Mouse (Mus musculus) common myeloid progenitor, adult 5-6 weeks (primary cell): Measurements from ENCODE around the gene Prkaca. TPM values are rescaled to one million over a fixed set of nuclear protein-coding genes. Genes with fewer than 3 reads are reported as not detected.
"Not testable (repeated sequence)": the region's sequence is repeated elsewhere in the genome, so short reads cannot be mapped to it uniquely, and the experiment has no call there.

Experiments used
- ATAC-seq: replicated peaks from 2 replicates; pipeline ENCODE4 v1.8.0; 2016; ENCODE audit warnings: low read depth, mild to moderate bottlenecking, moderate TSS enrichment, inconsistent platforms; ENCODE audit not compliant: poor library complexity, severe bottlenecking
- total RNA-seq: library from RNA; stranded (forward); fragments of 200-1000, 187-1606 nt; gene quantifications from 2 replicates; pipeline ENCODE4 v1.2.3, GENCODE M21; 2017

Prkaca gene
- total RNA-seq, 1 experiment from 2014 or later = 26.6 TPM

DNA sequence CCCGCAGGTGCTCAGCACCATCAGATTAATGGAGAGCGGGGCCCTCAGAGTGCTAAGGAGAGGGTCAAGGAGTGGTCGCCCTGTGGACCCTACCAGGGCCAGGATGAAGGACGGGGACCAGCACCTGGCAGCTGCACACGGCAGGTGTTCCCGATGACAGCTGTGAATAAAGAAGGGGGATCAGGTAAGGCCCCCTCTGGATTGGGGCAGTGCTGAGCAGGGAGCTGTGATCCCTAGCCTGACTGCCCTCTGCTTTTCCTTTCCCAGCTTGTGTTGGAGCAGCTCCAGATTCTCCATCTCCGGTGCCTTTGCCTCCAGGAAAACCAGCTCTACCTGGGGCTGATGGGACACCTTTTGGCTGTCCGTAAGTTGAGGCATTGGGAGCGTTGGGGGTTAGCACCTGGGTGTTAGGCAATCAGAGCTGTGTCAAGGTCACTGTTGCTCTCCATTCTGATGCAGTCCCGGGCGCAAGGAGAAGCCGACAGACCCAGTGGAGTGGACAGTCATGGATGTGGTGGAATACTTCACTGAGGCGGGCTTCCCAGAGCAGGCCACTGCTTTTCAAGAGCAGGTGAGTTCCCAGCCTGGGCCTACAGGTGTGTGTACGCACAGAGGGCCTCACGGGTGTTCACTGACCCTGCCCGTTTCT is 26.4 kb downstream of the Prkaca start:
- no peak for ATAC-seq

DNA sequence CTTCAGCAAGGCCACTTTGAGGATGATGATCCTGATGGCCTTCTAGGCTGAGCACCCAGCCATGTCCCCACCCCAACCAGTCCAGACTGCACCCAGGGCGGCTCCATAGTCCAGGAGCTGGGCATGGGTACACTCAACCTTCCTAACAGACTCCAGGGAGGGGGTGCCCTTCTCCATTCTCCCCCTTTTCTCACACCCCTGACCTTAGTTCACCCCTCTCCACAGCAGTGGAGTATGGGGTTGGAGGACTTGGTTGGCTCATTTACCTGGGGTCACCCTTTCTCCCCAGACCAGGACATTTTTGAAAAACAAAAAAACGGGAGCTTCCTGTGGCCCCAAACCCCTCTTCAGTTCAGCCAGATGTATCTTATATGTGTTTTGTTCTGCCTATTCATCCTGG is 27.0 kb downstream of the Prkaca start:
- no peak for ATAC-seq

DNA sequence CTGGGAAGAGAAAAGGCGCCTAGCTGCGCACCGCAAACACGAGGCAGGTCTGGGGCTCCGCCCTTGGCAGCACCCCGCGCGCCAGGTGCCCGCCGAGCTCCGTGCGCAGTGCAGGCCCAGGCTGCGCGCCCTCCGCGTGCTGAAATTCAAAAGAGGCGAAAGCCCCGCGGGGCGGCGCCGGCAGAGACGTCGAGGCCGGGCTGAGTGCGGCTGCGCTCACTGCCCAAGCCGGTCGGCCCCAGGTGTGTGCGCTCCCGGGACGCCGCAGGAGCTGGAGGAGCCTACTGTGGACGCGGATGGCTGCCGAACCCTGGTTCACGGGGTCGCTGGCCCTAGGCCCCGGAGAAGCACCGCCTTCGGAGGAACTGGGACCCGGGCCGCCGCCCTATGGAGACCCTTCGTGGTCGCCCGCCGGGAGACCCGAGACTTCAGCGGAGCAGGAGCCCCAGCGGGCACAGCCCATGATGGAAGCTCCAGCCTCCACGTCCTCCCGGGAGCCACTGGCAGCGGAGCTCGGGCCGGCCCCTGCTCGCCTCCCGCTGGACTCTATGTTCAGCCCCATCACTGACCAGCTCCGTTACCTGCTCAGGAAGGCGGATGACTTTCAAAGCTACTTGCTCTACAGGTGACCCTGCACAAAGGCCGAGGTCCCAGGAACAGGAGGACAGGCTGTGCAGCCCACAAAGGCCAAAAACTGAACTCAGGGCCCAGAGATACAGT is 28.6 kb downstream of the Prkaca start, which contains the start of gene 1700067K01Rik:
TSS of gene 1700067K01Rik (plus strand) at position 222 of the 720 bp plus-strand sequence.
- ATAC-seq = no peak

DNA sequence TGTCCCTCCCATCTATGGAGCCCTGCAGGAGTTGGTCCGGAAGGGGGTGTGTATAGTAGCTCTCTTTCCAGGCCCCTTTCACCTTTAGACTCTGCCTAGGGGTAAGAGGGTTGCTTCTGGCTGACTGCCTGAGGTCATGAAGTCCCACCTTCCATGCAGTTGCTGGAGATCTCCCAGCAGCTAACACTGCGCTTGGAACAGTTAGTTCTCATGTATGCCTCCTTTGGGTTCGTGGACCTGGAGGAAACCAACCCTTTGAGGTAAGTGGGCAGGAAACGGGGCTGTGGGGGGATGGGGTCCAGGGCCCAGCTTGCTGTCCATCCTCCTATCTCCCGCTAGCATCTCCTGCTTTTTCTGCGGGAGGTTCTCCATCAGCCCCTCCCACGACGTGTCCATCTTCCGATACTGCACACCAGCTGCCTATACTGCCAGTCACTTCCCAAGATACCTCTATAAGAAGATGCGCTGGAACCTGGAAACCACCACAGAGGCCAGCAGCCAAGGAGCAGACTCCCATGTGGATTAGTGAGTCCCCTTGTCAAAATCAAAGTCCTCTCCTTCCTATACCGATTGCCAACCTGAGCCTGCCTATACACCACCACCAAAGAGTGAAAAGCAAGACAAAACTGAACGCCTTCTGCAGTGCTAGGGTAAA is 30.3 kb downstream of the Prkaca start:
- no peak for ATAC-seq

DNA sequence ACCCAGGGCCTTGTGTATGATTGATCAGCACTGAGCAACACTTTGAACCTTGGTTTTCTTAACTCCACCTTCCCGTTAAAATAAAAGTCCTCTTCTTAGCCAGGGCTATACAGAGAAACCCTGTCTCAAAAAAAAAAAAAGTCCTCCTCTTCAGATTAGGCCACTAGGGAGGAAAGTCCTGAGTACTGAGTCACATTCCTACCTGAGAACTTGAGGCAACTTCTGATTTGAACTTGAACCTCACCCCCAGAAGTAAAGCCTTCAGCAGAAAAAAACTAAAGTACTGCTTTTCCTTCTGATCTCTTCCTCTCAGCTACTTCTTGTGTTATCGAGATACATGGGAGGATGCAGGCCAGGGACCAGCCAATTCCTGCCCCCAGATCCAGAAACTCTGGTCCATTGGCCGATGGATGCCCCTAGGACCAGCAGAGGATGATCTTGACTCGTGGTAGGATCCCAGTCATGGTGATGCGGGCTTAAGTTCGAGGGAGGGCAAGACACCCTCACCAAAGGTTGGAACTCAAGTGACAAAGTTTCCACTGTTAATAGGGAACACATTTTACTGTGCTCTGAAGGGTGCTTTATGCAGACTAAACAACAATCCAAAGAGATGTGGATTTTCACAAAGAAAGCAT is 30.9 kb downstream of the Prkaca start:
- no peak for ATAC-seq

DNA sequence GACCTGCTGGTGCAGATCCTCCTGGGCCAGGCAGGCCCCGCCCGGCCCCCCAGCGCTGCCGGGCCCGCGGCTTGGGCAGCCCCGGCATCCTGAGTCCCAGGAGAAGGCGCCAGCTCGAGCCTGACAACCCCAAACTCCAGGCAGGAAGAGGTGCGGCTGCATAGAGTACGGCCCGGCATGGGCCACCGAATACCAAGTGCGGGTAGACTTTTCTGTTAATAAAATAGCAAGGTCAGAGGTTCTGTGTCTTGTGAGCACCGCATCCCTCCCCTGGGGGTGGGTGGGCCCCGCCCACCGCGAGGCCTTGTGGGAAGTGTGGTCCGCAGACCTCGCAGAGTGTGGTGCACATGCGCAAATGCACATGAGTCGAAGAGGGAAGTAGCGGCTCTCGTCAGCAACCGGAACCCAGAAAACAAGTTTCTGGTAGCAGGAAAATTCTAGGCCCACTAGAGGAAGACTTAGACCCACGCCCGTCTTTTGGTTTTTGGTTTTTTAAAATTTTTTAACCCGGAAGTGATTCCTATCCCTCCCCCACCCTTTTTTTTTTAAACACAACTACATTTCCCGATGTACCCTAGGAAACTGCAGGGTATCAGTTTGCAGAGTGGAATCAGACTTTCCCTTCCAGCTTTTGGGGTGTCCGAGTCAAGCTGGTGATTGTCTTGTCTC is 31.9 kb downstream of the Prkaca start:
- peak; percentile 98 for ATAC-seq

DNA sequence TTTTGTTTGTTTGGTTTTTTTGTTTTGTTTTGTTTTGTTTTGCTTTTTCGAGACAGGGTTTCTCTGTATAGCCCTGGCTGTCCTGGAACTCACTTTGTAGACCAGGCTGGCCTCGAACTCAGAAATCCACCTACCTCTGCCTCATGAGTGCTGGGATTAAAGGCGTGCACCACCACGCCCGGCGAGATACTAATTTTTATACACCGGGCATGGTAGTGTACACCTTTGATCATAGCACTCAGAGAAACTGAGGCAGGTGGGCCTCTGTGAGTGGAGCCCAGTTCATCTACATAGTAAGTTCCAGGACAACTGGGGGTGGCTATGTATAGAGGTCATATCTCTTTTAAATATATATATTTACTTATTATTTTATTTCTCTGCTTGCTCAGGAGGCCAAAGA is 32.7 kb downstream of the Prkaca start:
- not testable (repeated sequence) for ATAC-seq

DNA sequence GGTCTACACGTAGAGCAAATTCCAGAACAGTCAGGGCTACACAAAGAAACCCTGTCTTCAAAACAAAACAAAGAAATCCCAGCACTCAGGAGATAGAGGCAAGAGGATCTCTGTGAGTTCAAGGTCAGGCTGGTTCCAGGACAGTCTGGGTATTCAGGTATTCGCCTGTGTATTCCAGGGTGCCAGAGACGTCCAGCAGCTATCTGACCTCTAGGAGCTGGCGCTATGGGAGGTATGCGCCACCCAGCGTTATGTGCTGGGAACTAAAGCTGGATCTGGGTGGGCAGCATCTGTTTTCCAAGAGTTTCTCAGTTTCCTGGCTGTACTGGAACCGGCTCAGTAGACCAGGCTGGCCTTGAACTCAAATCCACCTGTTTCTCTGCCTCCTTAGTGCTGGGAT is 35.6 kb downstream of the Prkaca start:
- no peak for ATAC-seq

DNA sequence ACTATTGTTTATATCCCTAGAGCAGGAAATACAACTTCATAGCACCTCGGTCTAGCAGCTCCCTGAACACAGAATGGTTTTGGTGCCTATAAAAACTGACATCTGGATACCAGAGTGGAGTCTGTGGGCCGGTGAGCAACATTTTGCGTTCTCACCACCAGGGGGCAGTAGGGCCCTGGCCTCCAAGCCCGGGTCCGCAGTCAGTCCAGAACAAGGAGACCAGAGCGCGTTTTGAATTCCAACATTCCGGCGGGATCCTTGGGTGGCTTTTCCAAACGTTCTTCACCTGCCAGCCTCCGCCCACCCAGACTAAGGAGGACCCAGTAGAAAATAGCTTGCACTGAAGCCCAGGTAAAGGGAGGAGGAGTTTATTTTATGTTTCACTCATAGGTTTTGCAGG is 37.1 kb downstream of the Prkaca start:
- peak; percentile 75 for ATAC-seq

DNA sequence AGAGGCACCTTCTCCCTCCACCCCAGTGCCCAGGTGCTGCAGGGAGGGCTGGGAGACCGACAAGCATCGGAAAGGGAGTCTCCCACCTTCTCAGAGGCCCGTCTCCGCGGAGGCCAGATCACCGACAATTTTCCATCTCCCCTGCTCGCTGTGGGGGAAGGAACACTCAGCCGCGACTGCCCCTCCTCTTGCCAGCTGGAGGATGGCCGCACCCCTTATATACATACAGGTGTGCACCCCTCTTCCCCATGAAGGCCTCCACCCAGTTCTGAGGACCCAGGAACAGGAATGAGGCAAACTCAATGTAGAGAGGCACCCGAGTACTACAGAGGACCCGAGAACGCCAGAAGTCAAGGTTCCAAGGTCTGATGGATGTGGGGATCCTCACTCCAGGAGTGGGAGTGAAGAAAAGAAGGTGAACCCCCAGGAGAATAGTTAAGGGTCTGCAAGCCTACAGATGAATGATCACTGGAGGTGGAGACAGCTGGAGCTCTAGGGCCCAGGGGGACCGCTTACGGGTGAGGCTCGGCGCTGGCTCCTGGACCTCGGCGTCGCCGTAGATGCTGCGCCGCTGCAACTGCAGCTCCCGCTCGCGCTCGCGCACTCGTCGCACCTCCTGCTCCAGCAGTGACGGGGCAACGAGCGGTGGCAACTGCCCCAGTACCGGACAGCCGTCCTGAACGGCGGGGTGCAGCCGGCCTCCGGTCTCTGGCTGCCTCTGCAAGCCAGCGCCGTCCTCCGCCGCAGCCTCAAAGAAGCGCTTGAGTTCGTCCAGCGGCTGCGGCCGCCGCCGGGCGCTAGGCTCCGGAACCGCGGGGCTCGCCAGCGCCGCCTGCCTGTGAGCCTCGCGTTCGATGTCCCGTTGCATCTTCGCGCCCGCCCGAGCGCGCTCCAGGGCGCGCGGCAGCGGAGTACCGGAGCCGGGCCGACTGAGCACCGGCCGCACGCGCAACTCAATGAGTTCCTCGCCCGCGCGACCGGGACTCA is 38.1 kb downstream of the Prkaca start:
- peak; percentile 27; the same call in 1 of the 2 replicates for ATAC-seq

DNA sequence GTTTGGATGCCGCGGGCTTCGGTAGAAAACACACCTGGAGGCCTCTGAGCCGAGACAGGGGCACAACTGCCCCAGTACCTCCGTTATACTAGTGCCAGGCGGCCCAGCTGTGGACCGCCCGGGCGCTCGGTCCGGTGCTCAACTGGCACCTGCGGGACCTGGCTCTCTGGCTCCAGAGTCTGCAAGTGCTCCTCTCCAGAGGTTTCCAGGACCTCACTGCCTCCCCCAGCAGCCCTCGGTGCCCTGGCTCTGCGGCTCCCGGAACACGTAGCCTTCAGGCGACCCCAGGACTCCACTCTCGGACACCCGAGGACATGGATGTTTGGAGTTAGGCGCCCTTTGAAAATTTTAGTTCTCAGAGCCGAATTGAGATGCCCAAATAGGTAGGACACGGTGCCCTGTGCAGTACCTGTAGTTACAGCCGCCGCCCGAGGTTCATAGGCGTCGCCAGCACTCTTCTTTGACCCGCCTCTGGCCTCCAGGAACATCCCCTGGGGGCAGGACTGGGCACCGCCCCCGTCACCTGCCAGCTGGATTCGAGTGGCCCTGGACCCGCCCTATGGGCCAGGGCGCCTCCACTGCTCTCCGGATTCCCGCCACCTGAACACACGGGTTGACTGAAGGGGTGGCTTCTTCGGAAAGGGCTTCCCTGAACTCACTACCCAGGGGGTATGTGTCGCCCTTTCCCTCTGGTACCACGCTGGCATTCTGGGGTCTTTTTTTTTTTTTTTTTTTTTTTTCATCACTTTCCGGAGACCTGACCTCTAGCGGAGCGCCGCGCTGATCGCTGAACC is 39.1 kb downstream of the Prkaca start, which contains the start of gene 2210011C24Rik:
TSS of gene 2210011C24Rik (minus strand) at position 467 of the 794 bp plus-strand sequence.
- peak; percentile 27; the same call in 1 of the 2 replicates for ATAC-seq

DNA sequence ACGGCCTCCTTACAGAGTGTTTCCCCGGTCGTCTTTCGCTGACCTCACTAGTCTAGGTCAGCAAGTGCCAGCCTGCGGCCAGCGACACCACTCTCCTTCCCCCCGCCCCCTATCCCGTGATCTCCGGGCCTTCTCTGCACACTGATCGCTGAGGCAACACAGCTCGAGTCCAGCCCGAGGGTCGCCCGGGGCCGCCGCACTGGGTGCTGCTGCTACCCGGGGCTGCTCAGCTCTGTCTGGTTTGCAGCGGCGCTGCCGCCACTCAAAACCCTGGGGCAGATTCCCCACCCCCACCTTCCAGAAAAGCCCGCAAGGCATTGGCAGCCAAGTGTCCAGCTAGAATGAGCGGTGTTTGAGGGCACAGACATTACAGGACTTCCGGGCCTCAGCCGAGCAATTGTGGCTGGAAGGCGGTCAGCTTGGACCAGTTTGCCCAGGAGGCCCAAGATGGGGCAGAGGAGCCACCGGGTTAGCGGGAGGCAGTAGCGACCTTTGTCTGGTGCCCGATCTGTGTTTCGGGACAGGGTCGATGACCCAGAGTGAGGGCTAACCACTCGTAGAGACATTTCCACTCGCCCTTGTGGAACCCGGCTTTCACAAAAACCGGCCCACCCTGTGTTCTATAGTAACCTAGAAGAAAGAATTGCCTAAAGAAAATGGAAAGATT is 39.8 kb downstream of the Prkaca start:
- peak; percentile 11; the same call in 1 of the 2 replicates for ATAC-seq

DNA sequence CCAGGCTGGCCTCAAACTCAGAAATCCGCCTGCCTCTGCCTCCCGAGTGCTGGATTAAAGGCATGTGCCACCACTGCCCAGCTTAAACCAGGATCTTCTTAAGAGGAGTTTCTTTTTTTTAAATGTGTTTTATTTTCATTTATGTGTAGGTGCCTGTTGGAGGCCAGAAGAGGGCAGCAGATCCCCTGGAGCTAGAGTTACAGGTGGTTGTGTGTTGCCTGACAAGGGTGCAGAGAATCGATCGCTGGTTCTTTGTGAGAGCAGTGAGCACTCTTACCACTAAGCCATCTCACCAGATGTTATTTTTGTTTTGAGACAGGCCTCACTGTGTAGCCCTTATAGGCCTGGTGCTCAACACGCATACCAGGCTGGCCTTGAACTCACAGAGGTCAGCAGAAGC is 43.0 kb downstream of the Prkaca start:
- ATAC-seq = no peak

DNA sequence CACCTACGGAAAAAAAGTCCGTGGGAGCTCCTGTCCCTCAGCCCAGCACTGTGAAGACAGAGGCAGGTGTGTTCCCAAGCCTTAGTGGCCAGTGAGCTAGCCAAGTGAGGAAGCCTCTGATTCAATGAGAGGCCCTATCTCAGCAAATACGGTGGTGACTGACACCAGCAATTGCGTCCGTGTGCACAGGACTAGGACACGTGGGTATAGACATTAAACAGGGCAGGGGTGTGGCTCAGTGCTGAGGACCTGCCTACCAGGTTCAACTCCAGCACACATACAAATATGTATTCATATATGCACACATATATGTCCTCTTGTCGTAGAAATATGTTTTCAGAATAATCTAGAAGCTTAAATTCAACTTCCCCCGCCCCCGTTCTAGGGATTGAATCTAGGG is 46.9 kb downstream of the Prkaca start:
- 0 out of 2 replicates have a peak, but pooled peaks have one; percentile 12 for ATAC-seq

DNA sequence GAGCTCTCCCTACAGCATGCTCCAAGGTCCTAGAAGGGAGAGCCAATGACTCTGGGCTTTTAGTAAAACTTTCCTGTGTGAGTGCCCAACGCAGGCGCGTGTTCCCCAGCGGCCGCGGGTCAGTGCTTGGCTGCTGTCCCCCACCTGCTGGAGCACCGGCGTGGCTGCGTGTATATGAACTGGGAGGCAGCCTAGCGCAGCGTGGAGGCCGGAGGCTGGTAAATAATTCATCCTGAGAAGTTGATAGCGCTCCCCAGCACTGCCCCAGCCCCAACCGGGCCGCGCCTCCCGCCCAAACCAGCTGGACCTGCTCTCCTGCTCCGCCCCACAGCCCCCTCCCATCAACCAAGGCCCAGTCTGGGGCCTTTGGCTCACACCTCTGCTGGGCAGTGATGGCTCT is 48.3 kb downstream of the Prkaca start, which contains the start of gene Palm3:
TSS of gene Palm3 (plus strand) at position 376 of the 400 bp plus-strand sequence.
- no peak for ATAC-seq

DNA sequence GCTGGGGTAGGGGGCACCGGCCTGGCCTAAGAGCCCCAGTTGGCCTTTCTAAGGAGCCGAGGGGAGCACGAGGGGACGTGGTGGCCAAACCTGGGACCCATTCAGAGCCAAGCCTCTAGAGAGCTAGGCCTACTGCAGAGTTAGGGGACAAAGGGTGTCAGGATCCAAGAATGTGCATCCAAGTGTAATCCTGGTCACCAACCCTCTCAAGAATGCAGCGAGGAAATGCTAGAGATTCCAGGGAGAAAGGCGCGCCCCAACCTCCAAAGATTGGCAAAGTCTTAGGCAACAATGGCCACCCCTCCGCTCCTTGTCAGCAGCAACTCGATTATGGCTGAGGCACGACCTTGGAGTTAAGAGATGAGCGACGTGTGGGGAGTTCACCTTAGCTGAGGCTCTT is 48.8 kb downstream of the Prkaca start:
- no peak for ATAC-seq

DNA sequence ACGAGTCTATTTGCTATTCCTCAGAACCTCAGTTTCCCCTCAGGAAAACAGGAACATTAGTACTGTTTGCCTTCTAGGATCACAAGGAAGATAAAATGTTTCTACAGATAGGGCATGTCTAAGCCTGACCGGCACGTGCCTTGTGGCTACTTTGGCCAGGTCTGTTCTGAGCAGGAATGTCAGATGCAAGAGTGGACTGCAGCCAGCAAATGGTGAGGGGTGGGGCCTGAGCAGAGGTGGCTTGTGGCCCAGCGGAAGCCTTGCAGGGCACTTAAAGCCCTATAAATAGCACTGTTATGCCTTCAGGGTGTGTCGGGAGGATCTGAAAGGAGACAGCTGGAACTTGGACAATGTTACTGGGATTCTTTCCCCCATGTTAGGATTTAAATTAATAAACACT is 50.3 kb downstream of the Prkaca start:
- no peak for ATAC-seq
